In genomic region chr10:24625060-24625701, GRCm38 (mm10) we compare ENCODE assay signal across 8 mouse cellular contexts. TPM values are rescaled to one million over a fixed set of nuclear protein-coding genes. Genes with fewer than 3 reads are reported as not detected.
DNase-seq lines count a peak whose midpoint lies in the region; ATAC-seq and TF ChIP-seq lines count a peak whose summit lies in the region.

No protein-coding gene starts in this region.

- H3K27ac ChIP-seq in MEL (ENCODE audit: control insufficient read depth, low read depth, low read length): no peak overlapping the region
- no peak overlapping the region for H3K27ac ChIP-seq in forebrain, embryonic 13.5 days

- H3K4me2 ChIP-seq in forebrain, embryonic 13.5 days: no peak overlapping the region

- peak; percentile 50 for ATAC-seq in forebrain, embryonic 13.5 days

- 0 out of 4 replicates have a peak overlapping the region, but pooled peaks of 1 of the 2 experiments have one; percentile 26 for H3K4me3 ChIP-seq in MEL (ENCODE audit: control insufficient read depth in 1 of 2, insufficient read depth in 1 of 2, low read depth in 2 of 2, low read length in 2 of 2)
- no peak overlapping the region for H3K4me3 ChIP-seq in forebrain, embryonic 13.5 days

- no peaks in the 10 kb centered on the region for H3K9me3 ChIP-seq in MEL (replicated peaks; ENCODE audit: insufficient read depth, low read length)
- no peaks in the 10 kb centered on the region for H3K9me3 ChIP-seq in forebrain, embryonic 13.5 days (replicated peaks)

- no peak for TF ChIP-seq POLR2A in MEL (IDR thresholded peaks at IDR 0.05; ENCODE audit: control insufficient read depth in 1 of 2, insufficient read depth in 1 of 2, low read depth in 1 of 2, low read length in 2 of 2, poor library complexity in 1 of 2)

- no peaks in the 10 kb centered on the region for H3K79me2 ChIP-seq in MEL (ENCODE audit: control insufficient read depth, insufficient read depth, low read length, poor library complexity)

- no peaks in the 10 kb centered on the region for H3K27me3 ChIP-seq in MEL (ENCODE audit: control insufficient read depth in 1 of 2, insufficient read depth in 2 of 2, low read length in 2 of 2)
- no peaks in the 10 kb centered on the region for H3K27me3 ChIP-seq in forebrain, embryonic 13.5 days

- 0 out of 4 replicates have a peak, but pooled peaks of 1 of the 2 experiments have one; percentile 6 for TF ChIP-seq EP300 in MEL (IDR thresholded peaks at IDR 0.05; ENCODE audit: low read depth in 1 of 2, low read length in 2 of 2)

- TF ChIP-seq RAD21 in MEL (IDR thresholded peaks at IDR 0.05; ENCODE audit: low read depth, low read length): peak; percentile 66

- DNase-seq in MEL (ENCODE audit: low read depth, low spot score): peak; percentile 88
- DNase-seq in c-Kit-positive CD71-negative TER-119-negative erythroid progenitor cells, embryonic 14.5 days (ENCODE audit: low read depth): peak; percentile 66
- peak; percentile 38 for DNase-seq in heart, postnatal 25 days (ENCODE audit: low spot score)
- peak; percentile 77 for DNase-seq in layer of hippocampus, adult 9-11 months
- DNase-seq in lung, postnatal 36 days: peak; percentile 95
- peak; percentile 78 for DNase-seq in right cerebral cortex, adult 18-20 months
- DNase-seq in urinary bladder, adult 18-20 months (ENCODE audit: low spot score in 2 of 2): peak; percentile 41 to 77

- WGBS in forebrain, embryonic 13.5 days: 31% methylated on average over 24 of the region's 24 CpGs

- peak; percentile 70 to 87 (median 86) for TF ChIP-seq CTCF in MEL (IDR thresholded peaks at IDR 0.05 in 2 of 3, conservative IDR thresholded peaks at IDR 0.05 in 1 of 3; ENCODE audit: control insufficient read depth in 1 of 3, insufficient read depth in 1 of 3, low read depth in 2 of 3, low read length in 3 of 3, poor library complexity in 1 of 3, severe bottlenecking in 1 of 3)

- no peak overlapping the region for H3K9ac ChIP-seq in MEL (ENCODE audit: control insufficient read depth, low read depth, low read length, poor library complexity, severe bottlenecking)
- no peak overlapping the region for H3K9ac ChIP-seq in forebrain, embryonic 13.5 days

- H3K36me3 ChIP-seq in MEL (ENCODE audit: control insufficient read depth in 1 of 2, insufficient read depth in 2 of 2, low read length in 2 of 2): peaks cover 0 to 1% of the 10 kb centered on the region in 2 experiments; a peak in 1 of 4 replicates
- no peaks in the 10 kb centered on the region for H3K36me3 ChIP-seq in forebrain, embryonic 13.5 days (ENCODE audit: poor library complexity, severe bottlenecking)

- intact Hi-C loops in heart, postnatal 25 days (cut with DNase I): loop anchor here (2.0 to 10.0 kb wide), 3 partner anchors 97 to 440 kb away; no protein-coding TSS in a partner anchor

- H3K4me1 ChIP-seq in MEL (ENCODE audit: control insufficient read depth in 1 of 2, insufficient read depth in 2 of 2, low read length in 2 of 2): no peaks in the 10 kb centered on the region; a peak in 1 of 4 replicates
- H3K4me1 ChIP-seq in forebrain, embryonic 13.5 days: no peaks in the 10 kb centered on the region

TF ChIP-seq in MEL, 35 proteins besides CTCF, POLR2A, EP300 and RAD21:
- TF ChIP-seq MAFK (IDR thresholded peaks at IDR 0.05; ENCODE audit: borderline replicate concordance, low read depth, low read length): no peak
- no peak for TF ChIP-seq RCOR1 (IDR thresholded peaks at IDR 0.05; ENCODE audit: low read depth, low read length)
- TF ChIP-seq SMC3 (IDR thresholded peaks at IDR 0.05; ENCODE audit: low read depth, low read length): peak; percentile 52
- TF ChIP-seq CHD2 (IDR thresholded peaks at IDR 0.05; ENCODE audit: low read length): no peak
- TF ChIP-seq ZNF384 (IDR thresholded peaks at IDR 0.05; ENCODE audit: low read depth, low read length): no peak
- TF ChIP-seq ZKSCAN1 (IDR thresholded peaks at IDR 0.05; ENCODE audit: low read depth, low read length): no peak
- 0 out of 2 replicates have a peak, but pooled peaks have one; percentile 39 for TF ChIP-seq MAZ (IDR thresholded peaks at IDR 0.05; ENCODE audit: low read depth, low read length)
- no peak for TF ChIP-seq MAX (IDR thresholded peaks at IDR 0.05; ENCODE audit: low read length)
- no peak for TF ChIP-seq USF1 (IDR thresholded peaks at IDR 0.05; ENCODE audit: low read depth, low read length)
- peak; percentile 83 for TF ChIP-seq ELF1 (IDR thresholded peaks at IDR 0.05; ENCODE audit: low read depth, low read length)
- TF ChIP-seq USF2 (IDR thresholded peaks at IDR 0.05; ENCODE audit: borderline replicate concordance in 1 of 2, insufficient read depth in 1 of 2, low read depth in 1 of 2, low read length in 2 of 2): no peak
- TF ChIP-seq TBP (IDR thresholded peaks at IDR 0.05; ENCODE audit: low read depth, low read length): no peak
TF ChIP-seq in MEL: peak in this region for 3.

RNA-seq across cellular contexts. Expression of gene Ccn2, which starts 29.9 kb away (rescaled TPM):
- not detected in 2 replicates for total RNA-seq in MEL (2012; rRNA removed)
- polyA plus RNA-seq in MEL (2012; ENCODE audit: insufficient read depth in 1 of 2, insufficient read length in 2 of 2, low read depth in 1 of 2, low replicate concordance in 2 of 2, missing spikeins in 1 of 2): not detected
- 1.5 and 1.8 TPM in 2 replicates for polyA plus RNA-seq in forebrain, embryonic 13.5 days (2015; fragmentation: Nextera tagmentation; extraction: Ambion mirVana)
- 100 to 1,000 TPM in 1 of 2 experiments, 10 to 100 TPM in 1; 73.3 to 125 TPM for total RNA-seq in heart, postnatal 25 days (2021)

Comparison
In these comparisons a context has a peak if more than half of its experiments do, and no peak if none do; other contexts are left out.
1. DNase-seq: peak in every context shown above with its lines; median percentile 95 in lung, postnatal 36 days; 88 in MEL; 78 in right cerebral cortex, adult 18-20 months; 77 in layer of hippocampus, adult 9-11 months; 66 in c-Kit-positive CD71-negative TER-119-negative erythroid progenitor cells, embryonic 14.5 days; 59 in urinary bladder, adult 18-20 months; 38 in heart, postnatal 25 days.
2. RNA of gene Ccn2, which starts 29.9 kb away (total RNA-seq): 73.3 to 125 TPM in heart, postnatal 25 days; not detected in MEL; every median in the first group is over 10 times any median in the second.